Mouse (Mus musculus) megakaryocyte, embryonic 14.5 days (primary cell): ENCODE data around the gene Alpk1. TPM values are rescaled to one million over a fixed set of nuclear protein-coding genes. Genes with fewer than 3 reads are reported as not detected.

Experiments
- H3K27me3 ChIP-seq: replicated peaks from 2 replicates; pipeline ENCODE3; 2012; ENCODE audit warnings: inconsistent platforms
- H3K36me3 ChIP-seq: replicated peaks from 2 replicates; pipeline ENCODE3; 2012; ENCODE audit warnings: low read length, inconsistent platforms, mixed read lengths
- H3K4me1 ChIP-seq: 2 replicates; pipeline ENCODE4 v1.6.1; 2012; ENCODE audit warnings: inconsistent platforms
- H3K4me3 ChIP-seq: replicated peaks from 2 replicates; pipeline ENCODE3; 2012; ENCODE audit warnings: moderate library complexity, mild to moderate bottlenecking, inconsistent platforms
- H3K9me3 ChIP-seq: 2 replicates; pipeline ENCODE4 v1.6.1; 2012; ENCODE audit warnings: inconsistent platforms
- FLI1 ChIP-seq: IDR thresholded peaks from 2 replicates; pipeline ENCODE4 v1.6.1; 2012; ENCODE audit warnings: low read length, inconsistent platforms, mixed read lengths
- GATA1 ChIP-seq: IDR thresholded peaks from 3 replicates; pipeline ENCODE4 v1.6.1; 2012; ENCODE audit warnings: mixed read lengths, low read length, inconsistent platforms, borderline replicate concordance
- polyA plus RNA-seq: library from polyadenylated mRNA; stranded (reverse); fragments of >175 nt; gene quantifications from 2 replicates; pipeline ENCODE4 v1.2.3, GENCODE M21; 2012; ENCODE audit warnings: low replicate concordance; ENCODE audit not compliant: insufficient read depth

Alpk1 gene
- polyA plus RNA-seq, 1 experiment: 0.25 TPM

DNA sequence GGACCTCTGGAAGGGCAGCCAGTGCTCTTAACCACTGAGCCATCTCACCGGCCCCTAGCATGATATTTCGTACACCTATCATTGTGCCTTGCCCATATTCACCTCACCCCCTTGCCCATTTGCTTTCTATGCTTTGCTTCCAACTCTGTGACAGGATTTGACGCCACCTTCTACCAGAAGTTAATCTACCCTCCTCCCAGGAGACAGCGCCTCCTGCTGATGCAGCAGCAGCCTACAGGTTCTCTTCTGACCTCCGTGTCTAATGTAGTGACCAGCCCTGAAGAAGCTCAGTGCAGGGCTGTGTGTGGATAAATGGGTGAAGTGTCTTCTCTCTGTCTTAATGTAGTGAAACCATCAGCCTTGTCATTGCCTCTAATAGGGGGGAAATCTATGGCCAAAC, 15.8 kb downstream of the Alpk1 start:
- peaks cover 15% of the 10 kb centered on the region for H3K4me1 ChIP-seq
- H3K27me3 ChIP-seq: no peaks in the 10 kb centered on the region
- H3K36me3 ChIP-seq: no peaks in the 10 kb centered on the region
- H3K4me3 ChIP-seq: no peak overlapping the region
- TF ChIP-seq FLI1 (no peak), GATA1 (no peak)
- no peaks in the 10 kb centered on the region for H3K9me3 ChIP-seq

- no peaks in the 10 kb centered on the region for H3K9me3 ChIP-seq
- no peaks in the 10 kb centered on the region for H3K36me3 ChIP-seq
- TF ChIP-seq GATA1 (no peak), FLI1 (no peak)
- peaks cover 1% of the 10 kb centered on the region for H3K27me3 ChIP-seq
- peak overlapping the region; percentile 87 for H3K4me3 ChIP-seq
- H3K4me1 ChIP-seq: peaks cover 29% of the 10 kb centered on the region
Measured at GRCm38 (mm10) chr3:127763076-127763612, 17.2 kb downstream of the Alpk1 start.

GRCm38 (mm10) chr3:127762403-127762802, 17.9 kb downstream of the Alpk1 start:
- Histone ChIP-seq H3K4me1 (peaks cover 37% of the 10 kb centered on the region), H3K4me3 (no peak overlapping the region), H3K36me3 (no peaks in the 10 kb centered on the region), H3K9me3 (no peaks in the 10 kb centered on the region), H3K27me3 (peaks cover 1% of the 10 kb centered on the region)
- no peak for TF ChIP-seq GATA1
- no peak for TF ChIP-seq FLI1

DNA sequence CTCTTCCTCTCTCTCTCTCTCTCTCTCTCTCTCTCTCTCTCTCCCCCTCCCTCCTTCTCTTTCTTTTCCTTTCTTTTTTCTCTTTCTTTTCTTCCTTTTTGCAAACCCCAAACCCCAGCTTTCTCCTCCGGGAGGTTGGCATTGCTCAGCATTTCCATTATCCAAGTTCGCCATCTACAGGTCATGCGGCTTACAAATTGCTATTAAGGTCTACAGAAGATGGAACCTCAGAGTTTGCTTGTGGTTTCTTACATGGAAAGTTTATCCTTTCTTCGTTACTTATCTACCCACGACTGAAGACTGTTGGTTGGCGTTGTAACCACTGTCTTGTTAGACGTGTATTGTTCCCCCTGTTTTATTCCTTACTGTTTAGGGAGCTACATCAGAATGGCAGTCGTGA, 21.1 kb downstream of the Alpk1 start:
- Histone ChIP-seq H3K4me1 (peaks cover 42% of the 10 kb centered on the region), H3K9me3 (no peaks in the 10 kb centered on the region), H3K27me3 (peaks cover 8% of the 10 kb centered on the region), H3K4me3 (peak overlapping the region; percentile 56), H3K36me3 (peaks cover under 1% of the 10 kb centered on the region)
- TF ChIP-seq FLI1: no peak
- TF ChIP-seq GATA1: no peak

DNA sequence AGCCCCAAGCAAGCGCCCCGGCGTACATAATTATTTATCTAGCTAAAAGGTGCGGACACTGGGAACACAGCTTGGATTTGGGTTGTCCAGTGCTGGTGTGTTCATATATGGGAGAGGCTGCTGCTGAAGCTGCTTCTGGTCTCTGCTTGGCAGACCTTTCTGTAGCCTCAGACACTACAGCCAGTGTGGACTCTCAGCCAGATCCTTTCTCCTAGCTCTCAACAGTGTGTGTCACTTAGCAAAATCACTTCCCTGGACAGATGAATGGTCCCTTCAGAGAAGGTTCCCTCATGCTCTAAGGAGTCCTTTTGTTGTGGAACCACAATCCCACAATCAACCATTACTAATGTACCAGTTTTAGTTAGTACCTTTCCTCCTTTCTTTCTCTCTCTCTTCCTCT, 21.5 kb downstream of the Alpk1 start:
- Histone ChIP-seq H3K4me1 (peaks cover 42% of the 10 kb centered on the region), H3K27me3 (peaks cover 10% of the 10 kb centered on the region), H3K9me3 (no peaks in the 10 kb centered on the region), H3K4me3 (no peak overlapping the region), H3K36me3 (peaks cover 3% of the 10 kb centered on the region)
- no peak for TF ChIP-seq FLI1
- no peak for TF ChIP-seq GATA1

GRCm38 (mm10) chr3:127757886-127758301, 22.4 kb downstream of the Alpk1 start:
- TF ChIP-seq FLI1: no peak
- no peak for TF ChIP-seq GATA1
- Histone ChIP-seq H3K4me1 (peaks cover 42% of the 10 kb centered on the region), H3K36me3 (peaks cover 3% of the 10 kb centered on the region), H3K9me3 (no peaks in the 10 kb centered on the region), H3K4me3 (no peak overlapping the region), H3K27me3 (peaks cover 12% of the 10 kb centered on the region)

- H3K27me3 ChIP-seq: peaks cover 17% of the 10 kb centered on the region
- peaks cover 3% of the 10 kb centered on the region for H3K36me3 ChIP-seq
- H3K4me3 ChIP-seq: no peak overlapping the region
- peaks cover 32% of the 10 kb centered on the region for H3K4me1 ChIP-seq
- no peaks in the 10 kb centered on the region for H3K9me3 ChIP-seq
- TF ChIP-seq GATA1: no peak
- TF ChIP-seq FLI1: no peak
Measured at GRCm38 (mm10) chr3:127756458-127756857, 23.9 kb downstream of the Alpk1 start.

- peaks cover 26% of the 10 kb centered on the region for H3K27me3 ChIP-seq
- TF ChIP-seq FLI1: no peak
- no peak for TF ChIP-seq GATA1
Measured at GRCm38 (mm10) chr3:127749981-127750562, 30.3 kb downstream of the Alpk1 start.

DNA sequence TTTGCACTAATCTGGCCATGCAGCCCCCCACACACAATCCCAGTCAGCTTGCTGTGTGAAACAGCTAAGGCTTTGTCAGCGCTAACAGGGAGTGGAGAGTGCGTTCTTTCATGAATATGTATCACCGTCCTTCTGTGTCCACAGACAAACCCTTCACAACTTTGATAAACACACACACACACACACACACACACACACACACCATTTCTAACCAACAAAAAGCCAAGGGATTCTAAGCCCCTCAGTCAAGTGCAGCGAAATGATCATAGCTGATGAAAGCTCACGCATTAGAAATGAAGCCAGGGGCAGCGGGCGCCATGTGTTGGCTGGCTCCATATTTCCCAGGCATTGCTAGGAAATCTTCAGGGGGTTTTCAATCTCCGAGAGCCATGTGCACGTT, 31.1 kb downstream of the Alpk1 start:
- Histone ChIP-seq H3K4me3 (no peak overlapping the region), H3K27me3 (peaks cover 24% of the 10 kb centered on the region), H3K36me3 (peaks cover 3% of the 10 kb centered on the region), H3K9me3 (peaks cover 8% of the 10 kb centered on the region), H3K4me1 (peaks cover 6% of the 10 kb centered on the region; the same call in 1 of the 2 replicates)
- TF ChIP-seq FLI1: no peak
- no peak for TF ChIP-seq GATA1

More at GRCm38 (mm10) chr3:127749981-127750562, 30.3 kb downstream of the Alpk1 start:
- Histone ChIP-seq H3K4me1 (peaks cover 6% of the 10 kb centered on the region; the same call in 1 of the 2 replicates), H3K4me3 (peak overlapping the region; percentile 4), H3K9me3 (peaks cover 8% of the 10 kb centered on the region), H3K36me3 (peaks cover 3% of the 10 kb centered on the region)

DNA sequence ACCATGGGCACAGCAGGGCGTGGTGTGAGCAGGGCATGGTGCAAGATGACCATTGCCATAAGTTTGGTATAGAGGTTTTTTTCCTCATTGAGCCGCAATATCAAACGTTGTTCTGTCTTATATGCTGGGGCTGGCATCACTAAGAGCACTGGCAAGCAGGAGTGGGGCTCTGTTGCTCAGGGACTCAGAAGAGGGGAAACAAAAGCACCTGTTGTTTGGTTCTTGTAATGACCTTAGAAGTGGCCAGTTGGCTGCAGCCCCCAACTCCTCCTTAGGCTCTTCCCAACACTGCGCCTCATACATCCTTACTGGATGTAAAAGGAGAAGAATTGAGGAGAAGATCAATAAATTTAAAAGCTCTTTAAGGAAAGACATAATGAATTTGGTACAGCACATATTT, 31.7 kb downstream of the Alpk1 start:
- peaks cover 8% of the 10 kb centered on the region for H3K9me3 ChIP-seq
- no peaks in the 10 kb centered on the region for H3K36me3 ChIP-seq
- peaks cover 20% of the 10 kb centered on the region for H3K27me3 ChIP-seq
- no peak for TF ChIP-seq FLI1
- no peak for TF ChIP-seq GATA1
- H3K4me1 ChIP-seq: peaks cover 6% of the 10 kb centered on the region; the same call in 1 of the 2 replicates
- H3K4me3 ChIP-seq: no peak overlapping the region
